Mouse (Mus musculus): Measurements from ENCODE around the gene Edaradd.

- TF ChIP-seq CTCF (IDR thresholded peaks at IDR 0.05; ENCODE audit: control insufficient read depth, insufficient read depth, insufficient read length) (no peak), CEBPB (IDR thresholded peaks at IDR 0.05; ENCODE audit: low read depth) (no peak), FOSL1 (IDR thresholded peaks at IDR 0.05; ENCODE audit: insufficient read depth, low read length, poor library complexity, severe bottlenecking) (no peak)
Measured at GRCm38 (mm10) chr13:12565621-12566390, 45.6 kb upstream of the Edaradd start, which contains the start of gene Ero1lb.

Measured in C2C12 (cell line).